Comparison of ENCODE assay signal across 8 mouse cellular contexts in genomic region chr12:11264895-11265294, GRCm38 (mm10). TPM values are rescaled to one million over a fixed set of nuclear protein-coding genes. Genes with fewer than 3 reads are reported as not detected.
DNase-seq lines count a peak whose midpoint lies in the region; ATAC-seq and TF ChIP-seq lines count a peak whose summit lies in the region.

No protein-coding gene starts in this region.

- no peak for TF ChIP-seq CTCF in midbrain, postnatal 0 days (IDR thresholded peaks at IDR 0.05)

- no peak for ATAC-seq in kidney, embryonic 14.5 days (ENCODE audit: low FRiP score, low TSS enrichment)
- no peak for ATAC-seq in hindbrain, embryonic 16.5 days
- ATAC-seq in midbrain, postnatal 0 days (ENCODE audit: low FRiP score), result no peak
- no peak for ATAC-seq in inflammation-experienced regulatory T-cells, adult 6 months

- H3K9me3 ChIP-seq in kidney, embryonic 14.5 days (ENCODE audit: control insufficient read depth, low read length), result no peaks in the 10 kb centered on the region
- H3K9me3 ChIP-seq in hindbrain, embryonic 16.5 days (ENCODE audit: control insufficient read depth, low read length), result no peaks in the 10 kb centered on the region
- H3K9me3 ChIP-seq in midbrain, postnatal 0 days (ENCODE audit: low read length), result no peaks in the 10 kb centered on the region

- peaks cover 9% of the 10 kb centered on the region for H3K4me1 ChIP-seq in kidney, embryonic 14.5 days (ENCODE audit: control insufficient read depth, insufficient read depth, low read length)
- H3K4me1 ChIP-seq in hindbrain, embryonic 16.5 days (ENCODE audit: control insufficient read depth, insufficient read depth, low read depth, low read length), result peaks cover 31% of the 10 kb centered on the region
- peaks cover 12% of the 10 kb centered on the region for H3K4me1 ChIP-seq in midbrain, postnatal 0 days (ENCODE audit: insufficient read depth, low read length)

- DNase-seq in kidney, postnatal 4 days, result no peak
- peak; percentile 40 for DNase-seq in c-Kit-positive CD71-positive TER-119-positive erythroid progenitor cells, embryonic 14.5 days (ENCODE audit: low spot score)
- no peak for DNase-seq in midbrain, postnatal 0 days (ENCODE audit: low spot score)
- no peak for DNase-seq in gastrocnemius, postnatal 25 days
- no peak for DNase-seq in layer of hippocampus, postnatal 36 days

- no peaks in the 10 kb centered on the region for H3K27me3 ChIP-seq in kidney, embryonic 14.5 days (ENCODE audit: control insufficient read depth, insufficient read depth, low read length)
- H3K27me3 ChIP-seq in hindbrain, embryonic 16.5 days (replicated peaks; ENCODE audit: control insufficient read depth, insufficient read depth, low read length), result no peaks in the 10 kb centered on the region
- H3K27me3 ChIP-seq in midbrain, postnatal 0 days (ENCODE audit: insufficient read depth, low read length), result no peaks in the 10 kb centered on the region

- H3K4me2 ChIP-seq in kidney, embryonic 14.5 days (replicated peaks; ENCODE audit: low read depth, low read length), result peak overlapping the region; percentile 60
- H3K4me2 ChIP-seq in hindbrain, embryonic 16.5 days (ENCODE audit: low read length), result peak overlapping the region; percentile 99
- H3K4me2 ChIP-seq in midbrain, postnatal 0 days (ENCODE audit: low read depth, low read length, poor library complexity, severe bottlenecking), result peak overlapping the region; percentile 99

- H3K36me3 ChIP-seq in kidney, embryonic 14.5 days (ENCODE audit: control insufficient read depth, insufficient read depth, low read length), result no peaks in the 10 kb centered on the region
- no peaks in the 10 kb centered on the region for H3K36me3 ChIP-seq in hindbrain, embryonic 16.5 days (ENCODE audit: control insufficient read depth, insufficient read depth, low read length)
- no peaks in the 10 kb centered on the region for H3K36me3 ChIP-seq in midbrain, postnatal 0 days (ENCODE audit: insufficient read depth, low read length)

- peak overlapping the region; percentile 86 for H3K4me3 ChIP-seq in kidney, embryonic 14.5 days (ENCODE audit: low read length)
- H3K4me3 ChIP-seq in hindbrain, embryonic 16.5 days (ENCODE audit: low read length), result peak overlapping the region; percentile 95
- H3K4me3 ChIP-seq in midbrain, postnatal 0 days (ENCODE audit: low read depth, low read length), result peak overlapping the region; percentile 93

- 2% methylated on average over 13 of the region's 13 CpGs for WGBS in kidney, embryonic 14.5 days
- 5% methylated on average over 13 of the region's 13 CpGs for WGBS in hindbrain, embryonic 16.5 days
- 4% methylated on average over 13 of the region's 13 CpGs for WGBS in midbrain, postnatal 0 days

- peak overlapping the region; percentile 94; the same call in 1 of the 2 replicates for H3K27ac ChIP-seq in kidney, embryonic 14.5 days (ENCODE audit: low read depth, low read length)
- H3K27ac ChIP-seq in hindbrain, embryonic 16.5 days (ENCODE audit: low read depth, low read length), result no peak overlapping the region
- H3K27ac ChIP-seq in midbrain, postnatal 0 days (ENCODE audit: low read depth, low read length), result no peak overlapping the region

- peak overlapping the region; percentile 95 for H3K9ac ChIP-seq in kidney, embryonic 14.5 days (ENCODE audit: low read depth, low read length)
- peak overlapping the region; percentile 98 for H3K9ac ChIP-seq in hindbrain, embryonic 16.5 days (ENCODE audit: low read depth, low read length)
- H3K9ac ChIP-seq in midbrain, postnatal 0 days (replicated peaks; ENCODE audit: low read length, poor library complexity, severe bottlenecking), result peak overlapping the region; percentile 90; the same call in 1 of the 2 replicates

RNA-seq across cellular contexts. Expression of gene Gen1, which starts 0.7 kb away (rescaled TPM):
- 12.7 and 18.2 TPM in 2 replicates for polyA plus RNA-seq in kidney, embryonic 14.5 days (2014; fragmentation: Nextera tagmentation; extraction: Ambion mirVana)
- 2.1 and 2.4 TPM in 2 replicates for polyA plus RNA-seq in hindbrain, embryonic 16.5 days (2015; fragmentation: Nextera tagmentation; extraction: Ambion mirVana)
- total RNA-seq in midbrain, postnatal 0 days (2014; rRNA removed), result 0.99 and 2.1 TPM in 2 replicates
- polyA plus RNA-seq in midbrain, postnatal 0 days (2015; fragmentation: Nextera tagmentation; extraction: Ambion mirVana), result 0.42 and 0.51 TPM in 2 replicates
- 10 to 100 TPM in 1 of 3 experiments, 1 to 10 TPM in 2; 1.4 to 10.4 (median 1.7) TPM for polyA plus RNA-seq in inflammation-experienced regulatory T-cells, adult 6 months (2017; shearing (Covaris generic))
- total RNA-seq in gastrocnemius, postnatal 25 days (2021), result 1 to 10 TPM; 2.5 to 3.2 TPM
- 1 to 10 TPM; 2.7 to 2.9 TPM for total RNA-seq in layer of hippocampus, postnatal 36 days (2021)

RNA-seq across cellular contexts. Expression of gene Smc6, which starts 0.8 kb away (rescaled TPM):
- 127 and 141 TPM in 2 replicates for polyA plus RNA-seq in kidney, embryonic 14.5 days (2014; fragmentation: Nextera tagmentation; extraction: Ambion mirVana)
- polyA plus RNA-seq in hindbrain, embryonic 16.5 days (2015; fragmentation: Nextera tagmentation; extraction: Ambion mirVana), result 92.8 and 99.3 TPM in 2 replicates
- 22.4 and 24.4 TPM in 2 replicates for total RNA-seq in midbrain, postnatal 0 days (2014; rRNA removed)
- polyA plus RNA-seq in midbrain, postnatal 0 days (2015; fragmentation: Nextera tagmentation; extraction: Ambion mirVana), result 99.8 and 103 TPM in 2 replicates
- polyA plus RNA-seq in inflammation-experienced regulatory T-cells, adult 6 months (2017; shearing (Covaris generic)), result 100 to 1,000 TPM; 102 to 185 (median 183) TPM
- total RNA-seq in gastrocnemius, postnatal 25 days (2021), result 10 to 100 TPM; 25.4 to 31.7 TPM
- 10 to 100 TPM; 34.6 to 35.3 TPM for total RNA-seq in layer of hippocampus, postnatal 36 days (2021)

RNA-seq across cellular contexts. Expression of gene Msgn1, which starts 56.1 kb away (rescaled TPM):
- polyA plus RNA-seq in kidney, embryonic 14.5 days (2014; fragmentation: Nextera tagmentation; extraction: Ambion mirVana), result not detected in 2 replicates
- polyA plus RNA-seq in hindbrain, embryonic 16.5 days (2015; fragmentation: Nextera tagmentation; extraction: Ambion mirVana), result not detected in 2 replicates
- not detected in 2 replicates for total RNA-seq in midbrain, postnatal 0 days (2014; rRNA removed)
- not detected in 2 replicates for polyA plus RNA-seq in midbrain, postnatal 0 days (2015; fragmentation: Nextera tagmentation; extraction: Ambion mirVana)
- polyA plus RNA-seq in inflammation-experienced regulatory T-cells, adult 6 months (2017; shearing (Covaris generic)), result not detected
- not detected for total RNA-seq in gastrocnemius, postnatal 25 days (2021)
- not detected for total RNA-seq in layer of hippocampus, postnatal 36 days (2021)
